Mouse (Mus musculus): ENCODE measurements around the gene Gm11639.

Gene Gm11639

GRCm38 (mm10) chr11:104685548-104685947 lies at the start of gene Gm11639:
Gm11639 (plus strand) TSS chr11:104685707.
- no peak for DNase-seq (ENCODE audit: low spot score in 2 of 2)

GRCm38 (mm10) chr11:104637010-104637409 lies 48.5 kb upstream of the Gm11639 start:
- no peak for DNase-seq (ENCODE audit: low spot score in 2 of 2)

GRCm38 (mm10) chr11:104638006-104638405 lies 47.5 kb upstream of the Gm11639 start:
- no peak for DNase-seq (ENCODE audit: low spot score in 2 of 2)

DNA sequence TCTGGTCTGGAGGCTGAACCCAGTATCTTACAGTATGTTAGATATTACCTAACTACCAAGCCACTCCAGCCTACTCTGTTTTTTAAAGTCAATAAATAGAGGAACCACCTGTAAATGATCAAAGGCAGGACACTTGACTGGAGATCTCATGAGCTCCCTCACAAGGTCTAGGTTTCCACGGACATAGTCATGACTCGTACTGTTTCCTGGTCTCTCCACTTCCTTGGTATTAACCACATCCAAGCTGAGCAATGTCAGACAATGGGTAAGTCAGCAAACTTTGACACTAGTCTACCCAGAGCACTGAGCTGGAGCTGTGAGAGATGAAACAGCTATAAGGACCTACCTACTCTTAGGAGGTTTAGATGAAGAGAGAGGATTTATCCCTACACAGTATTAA lies 46.6 kb upstream of the Gm11639 start:
- no peak for DNase-seq (ENCODE audit: low spot score in 2 of 2)

GRCm38 (mm10) chr11:104639634-104640033 lies 45.9 kb upstream of the Gm11639 start:
- no peak for DNase-seq (ENCODE audit: low spot score in 2 of 2)

- DNase-seq (ENCODE audit: low spot score in 2 of 2): no peak
These were observed 44.6 kb upstream of the Gm11639 start for GRCm38 (mm10) chr11:104640894-104641293.

GRCm38 (mm10) chr11:104643236-104643635 lies 42.3 kb upstream of the Gm11639 start:
- DNase-seq (ENCODE audit: low spot score in 2 of 2): no peak

- no peak for DNase-seq (ENCODE audit: low spot score in 2 of 2)
These were observed 40.1 kb upstream of the Gm11639 start for GRCm38 (mm10) chr11:104645402-104645801.

- DNase-seq (ENCODE audit: low spot score in 2 of 2): no peak
These were observed 39.3 kb upstream of the Gm11639 start for GRCm38 (mm10) chr11:104646173-104646572.

- no peak for DNase-seq (ENCODE audit: low spot score in 2 of 2)
These were observed 38.9 kb upstream of the Gm11639 start for GRCm38 (mm10) chr11:104646611-104647010.

DNA sequence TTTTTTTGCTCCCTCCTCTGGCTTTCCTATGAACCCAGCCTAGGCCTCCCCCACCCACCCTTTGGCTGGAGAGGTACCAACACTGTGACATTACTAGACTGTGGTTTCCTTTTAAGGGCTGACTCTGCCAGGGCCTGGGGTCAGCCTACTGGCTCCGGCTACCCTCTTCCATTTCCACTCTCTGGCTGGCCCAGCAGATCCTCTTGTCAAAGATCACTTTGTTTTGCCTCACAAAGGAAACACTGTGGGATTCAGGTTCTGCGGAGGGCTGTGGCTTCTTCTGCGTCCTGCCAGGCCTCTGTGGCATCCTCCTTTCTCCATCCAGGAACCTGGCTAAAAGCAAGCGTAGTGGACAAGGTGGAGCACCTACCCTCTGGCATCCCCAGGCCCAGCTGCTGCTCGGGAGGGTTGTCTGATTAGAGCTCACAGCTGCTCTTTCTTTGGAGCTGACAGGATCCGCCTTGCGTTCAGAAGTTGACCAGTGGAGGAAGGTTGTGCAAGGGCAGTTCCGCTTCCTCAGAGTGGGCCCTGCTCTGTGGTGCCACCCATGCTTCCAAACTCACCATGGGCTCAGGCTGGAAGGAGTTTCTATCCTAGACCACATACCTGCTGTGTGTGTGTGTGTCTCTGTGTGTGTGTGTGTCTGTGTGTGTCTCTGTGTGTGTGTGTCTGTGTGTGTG lies 38.2 kb upstream of the Gm11639 start:
- no peak for DNase-seq (ENCODE audit: low spot score in 2 of 2)

GRCm38 (mm10) chr11:104648571-104648970 lies 36.9 kb upstream of the Gm11639 start:
- no peak for DNase-seq (ENCODE audit: low spot score in 2 of 2)

- no peak for DNase-seq (ENCODE audit: low spot score in 2 of 2)
These were observed 24.9 kb upstream of the Gm11639 start for GRCm38 (mm10) chr11:104660599-104660998.

DNA sequence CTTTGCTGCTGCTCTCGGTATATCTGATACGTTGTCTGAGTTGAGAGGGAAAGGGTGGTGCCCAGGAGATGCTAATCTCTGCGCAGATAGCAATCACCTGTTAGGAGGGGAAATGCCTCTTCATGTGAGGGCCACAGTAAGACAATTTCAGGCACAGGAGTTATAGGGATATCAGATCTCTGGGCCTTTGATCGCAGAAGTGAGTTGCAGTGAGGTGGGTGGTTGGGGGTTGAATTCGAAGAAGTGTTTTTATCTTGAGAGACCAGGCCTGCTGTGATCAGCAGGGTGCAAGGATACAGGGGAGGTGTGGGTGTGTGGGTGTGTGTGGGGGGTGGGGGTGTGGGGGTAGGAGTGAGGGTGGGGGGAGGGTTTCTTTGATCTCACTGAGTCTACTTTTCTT lies 24.4 kb upstream of the Gm11639 start:
- DNase-seq (ENCODE audit: low spot score in 2 of 2): no peak

- DNase-seq (ENCODE audit: low spot score in 2 of 2): no peak
These were observed 23.8 kb upstream of the Gm11639 start for GRCm38 (mm10) chr11:104661531-104662205.

DNA sequence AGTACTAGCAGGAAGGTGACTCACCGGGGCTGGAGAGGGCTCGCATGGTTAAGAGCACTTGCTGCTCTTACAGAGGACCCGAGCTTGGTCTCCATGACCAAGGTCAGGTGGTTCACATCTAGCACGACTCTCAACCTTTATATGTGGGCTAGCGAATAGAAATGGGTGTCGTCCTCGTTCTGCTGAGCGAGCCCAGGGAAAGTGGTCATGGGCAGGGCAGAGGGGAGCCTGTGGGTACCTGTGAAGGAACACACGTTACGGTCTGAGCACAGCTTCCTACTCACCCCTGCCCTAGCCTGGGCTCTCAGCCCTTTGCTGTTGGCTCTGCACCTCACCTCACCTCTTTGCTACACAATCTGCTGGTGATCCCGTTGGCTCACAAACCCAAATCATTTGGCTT lies 22.9 kb upstream of the Gm11639 start:
- no peak for DNase-seq (ENCODE audit: low spot score in 2 of 2)

- no peak for DNase-seq (ENCODE audit: low spot score in 2 of 2)
These were observed 22.1 kb upstream of the Gm11639 start for GRCm38 (mm10) chr11:104663241-104663877.

GRCm38 (mm10) chr11:104663878-104664261 lies 21.6 kb upstream of the Gm11639 start:
- DNase-seq (ENCODE audit: low spot score in 2 of 2): no peak

DNA sequence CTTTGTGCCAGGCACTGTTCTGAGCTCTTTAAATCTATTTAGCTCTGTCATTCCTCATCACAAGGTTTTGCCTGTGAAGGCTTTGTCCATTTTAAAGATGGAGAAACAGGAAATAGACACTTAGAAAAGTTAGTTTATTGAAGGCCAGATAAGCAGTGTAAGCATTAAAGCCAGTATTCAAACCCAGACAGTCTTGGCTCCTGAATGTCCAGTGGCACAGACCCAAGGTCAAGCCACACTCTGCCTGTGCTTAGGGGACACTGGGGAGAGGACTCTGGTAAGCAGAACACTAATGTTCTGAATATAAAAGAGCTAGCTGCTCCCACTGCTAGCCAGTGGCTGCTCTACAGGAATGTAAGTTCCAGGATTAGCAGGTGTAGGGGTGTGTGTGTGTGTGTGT lies 21.1 kb upstream of the Gm11639 start:
- no peak for DNase-seq (ENCODE audit: low spot score in 2 of 2)

GRCm38 (mm10) chr11:104667399-104667798 lies 18.1 kb upstream of the Gm11639 start:
- DNase-seq (ENCODE audit: low spot score in 2 of 2): no peak

DNA sequence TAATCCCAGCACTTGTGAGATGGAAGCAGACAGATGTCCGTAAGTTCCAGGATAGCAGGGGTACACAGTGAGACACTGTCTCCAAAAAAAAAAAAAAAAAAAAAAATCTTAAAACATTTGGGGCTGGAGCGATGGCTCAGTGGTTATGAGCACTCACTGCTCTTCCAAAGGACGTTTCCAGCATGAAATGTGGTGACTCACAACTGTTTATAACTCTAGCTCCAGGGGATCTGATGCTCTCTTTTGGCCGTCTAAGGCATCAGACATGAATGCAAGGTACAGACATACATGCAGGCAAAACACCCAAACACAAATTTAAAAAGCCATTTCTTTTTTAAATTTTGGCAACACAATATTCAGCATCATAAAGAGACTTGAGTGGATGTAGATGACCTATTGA lies 12.1 kb upstream of the Gm11639 start:
- DNase-seq (ENCODE audit: low spot score in 2 of 2): no peak

GRCm38 (mm10) chr11:104674768-104675167 lies 10.7 kb upstream of the Gm11639 start:
- DNase-seq (ENCODE audit: low spot score in 2 of 2): no peak

DNA sequence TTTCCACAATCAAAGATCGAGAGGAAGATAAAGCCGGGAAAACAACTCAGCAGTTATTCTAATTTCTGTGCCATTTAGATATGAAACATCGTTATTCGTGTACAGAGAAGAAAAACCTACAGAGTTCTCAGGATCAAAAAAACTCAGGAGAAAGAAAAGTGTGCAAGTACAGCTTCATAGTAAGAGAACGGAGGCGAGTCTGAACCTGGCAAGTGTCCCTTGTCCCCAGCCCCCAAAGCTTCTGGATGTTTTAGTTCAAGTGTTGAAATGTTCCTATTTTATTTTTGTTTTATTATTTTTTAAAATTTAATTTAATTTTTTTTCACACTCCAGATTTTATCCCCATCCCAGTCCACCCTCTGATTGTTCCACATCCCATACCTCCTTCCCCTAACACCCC lies 7.7 kb downstream of the Gm11639 start:
- DNase-seq (ENCODE audit: low spot score in 2 of 2): no peak

Measured in urinary bladder, adult 18-20 months (tissue).